Mouse (Mus musculus): ENCODE data around the gene Mpg.

- TF ChIP-seq CTCF (IDR thresholded peaks at IDR 0.05; ENCODE audit: borderline replicate concordance, insufficient read depth, low read length) (no peak), POLR2A (IDR thresholded peaks at IDR 0.05; ENCODE audit: low read depth, low read length) (no peak)
Measured at GRCm38 (mm10) chr11:32281416-32282144, 55.3 kb downstream of the Mpg start.

Data from embryonic fibroblast, embryonic 13.5 days (primary cell).